Mouse (Mus musculus) left cerebral cortex, adult 18-20 months (tissue): ENCODE results near the gene Stac. TPM values are rescaled to one million over a fixed set of nuclear protein-coding genes. Genes with fewer than 3 reads are reported as not detected.

Experiments
- DNase-seq, 2 experiments: peaks; one replicate each; pipeline ENCODE4 v3.0.0; 2021 to 2022; ENCODE audit warnings: low spot score in 2 of 2, mixed read lengths in 1 of 2
- total RNA-seq, 2 experiments: library from RNA; stranded (reverse); gene quantifications; 2 replicates each; pipeline ENCODE4 v1.2.3; 2021

Stac gene
- total RNA-seq, 2 experiments from 2014 or later, result 1.1 to 1.4 TPM

- DNase-seq, result no peak
Measured at GRCm38 (mm10) chr9:111608762-111609161, 81.4 kb downstream of the Stac start.

- DNase-seq, result no peak
Measured at GRCm38 (mm10) chr9:111606603-111607002, 83.5 kb downstream of the Stac start.

GRCm38 (mm10) chr9:111587527-111587926 lies 102.6 kb downstream of the Stac start:
- no peak for DNase-seq

GRCm38 (mm10) chr9:111578784-111579183 lies 111.4 kb downstream of the Stac start:
- DNase-seq, result no peak

GRCm38 (mm10) chr9:111577453-111577852 lies 112.7 kb downstream of the Stac start:
- no peak for DNase-seq

GRCm38 (mm10) chr9:111575889-111576288 lies 114.3 kb downstream of the Stac start:
- DNase-seq, result no peak

GRCm38 (mm10) chr9:111573836-111574235 lies 116.3 kb downstream of the Stac start:
- DNase-seq, result peak in 1 of 2 experiments; percentile 10

- peak in 1 of 2 experiments; percentile 6 for DNase-seq
Measured at GRCm38 (mm10) chr9:111571619-111572018, 118.5 kb downstream of the Stac start.

GRCm38 (mm10) chr9:111564176-111564575 lies 126.0 kb downstream of the Stac start:
- DNase-seq, result no peak

- no peak for DNase-seq
Measured at GRCm38 (mm10) chr9:111563226-111563625, 126.9 kb downstream of the Stac start.

- peak in 1 of 2 experiments; percentile 17 for DNase-seq
Measured at GRCm38 (mm10) chr9:111562217-111562988, 127.7 kb downstream of the Stac start.

- no peak for DNase-seq
Measured at GRCm38 (mm10) chr9:111556699-111557098, 133.4 kb downstream of the Stac start.

- DNase-seq, result no peak
Measured at GRCm38 (mm10) chr9:111552865-111553264, 137.3 kb downstream of the Stac start.

- peak in 1 of 2 experiments; percentile 12 for DNase-seq
Measured at GRCm38 (mm10) chr9:111551461-111552190, 138.5 kb downstream of the Stac start.

- DNase-seq, result no peak
Measured at GRCm38 (mm10) chr9:111550963-111551321, 139.2 kb downstream of the Stac start.

GRCm38 (mm10) chr9:111550281-111550962 lies 139.7 kb downstream of the Stac start:
- no peak for DNase-seq

- DNase-seq, result no peak
Measured at GRCm38 (mm10) chr9:111542663-111543062, 147.5 kb downstream of the Stac start.

GRCm38 (mm10) chr9:111535445-111536064 lies 154.6 kb downstream of the Stac start:
- DNase-seq, result no peak

GRCm38 (mm10) chr9:111534744-111535423 lies 155.3 kb downstream of the Stac start:
- DNase-seq, result no peak

GRCm38 (mm10) chr9:111523871-111524270 lies 166.3 kb downstream of the Stac start:
- no peak for DNase-seq

GRCm38 (mm10) chr9:111523111-111523510 lies 167.0 kb downstream of the Stac start:
- no peak for DNase-seq
